Mouse (Mus musculus) monocyte, adult 5-6 weeks (primary cell): ENCODE data around the gene Prps1l3. TPM values are rescaled to one million over a fixed set of nuclear protein-coding genes. Genes with fewer than 3 reads are reported as not detected.
"Not testable (repeated sequence)": the region's sequence is repeated elsewhere in the genome, so short reads cannot be mapped to it uniquely, and the experiment has no call there.

Experiments used
- ATAC-seq: fragments of 153-309, 156-312 bp; replicated peaks from 2 replicates; pipeline ENCODE4 v1.8.0; 2017; ENCODE audit warnings: mild to moderate bottlenecking; ENCODE audit not compliant: low TSS enrichment, insufficient number of reproducible peaks, severe bottlenecking, poor library complexity, low FRiP score
- total RNA-seq: library from RNA; stranded (forward); fragments of 200-1000, 200-491, 200-594 nt; gene quantifications from 3 replicates; pipeline ENCODE4 v1.2.3, GENCODE M21; 2017

The Prps1l3 gene
- total RNA-seq: 41.5 to 58.1 TPM (median 45.9 TPM) in 3 replicates

- ATAC-seq: peak; percentile 88
These were observed at the start of gene Prps1l3, which contains the start of gene Mipol1 for GRCm38 (mm10) chr12:57230192-57230706. TSS of gene Prps1l3 (plus strand) at chr12:57230412. TSS of gene Mipol1 (plus strand) at chr12:57230427.

GRCm38 (mm10) chr12:57184401-57185147 is 45.6 kb upstream of the Prps1l3 start:
- no peak for ATAC-seq

- no peak for ATAC-seq
These were observed 44.7 kb upstream of the Prps1l3 start for GRCm38 (mm10) chr12:57185475-57185874.

- ATAC-seq: no peak
These were observed 44.1 kb upstream of the Prps1l3 start for GRCm38 (mm10) chr12:57186126-57186525.

GRCm38 (mm10) chr12:57187032-57187431 is 43.2 kb upstream of the Prps1l3 start:
- no peak for ATAC-seq

GRCm38 (mm10) chr12:57194609-57195008 is 35.6 kb upstream of the Prps1l3 start:
- no peak for ATAC-seq

GRCm38 (mm10) chr12:57196286-57196607 is 34.0 kb upstream of the Prps1l3 start:
- no peak for ATAC-seq

GRCm38 (mm10) chr12:57196608-57197362 is 33.4 kb upstream of the Prps1l3 start:
- no peak for ATAC-seq

GRCm38 (mm10) chr12:57197363-57198026 is 32.7 kb upstream of the Prps1l3 start, which contains the start of gene Slc25a21:
TSS of gene Slc25a21 (minus strand) at chr12:57197472.
- ATAC-seq: no peak

GRCm38 (mm10) chr12:57198269-57198668 is 31.9 kb upstream of the Prps1l3 start:
- no peak for ATAC-seq

- ATAC-seq: no peak
These were observed 30.8 kb upstream of the Prps1l3 start for GRCm38 (mm10) chr12:57199427-57199826.

GRCm38 (mm10) chr12:57201901-57202300 is 28.3 kb upstream of the Prps1l3 start:
- ATAC-seq: no peak

- no peak for ATAC-seq
These were observed 25.8 kb upstream of the Prps1l3 start for GRCm38 (mm10) chr12:57204276-57204851.

GRCm38 (mm10) chr12:57211353-57212311 is 18.6 kb upstream of the Prps1l3 start:
- peak; percentile 66 for ATAC-seq

GRCm38 (mm10) chr12:57212463-57212862 is 17.7 kb upstream of the Prps1l3 start:
- not testable (repeated sequence) for ATAC-seq

GRCm38 (mm10) chr12:57226411-57226810 is 3.8 kb upstream of the Prps1l3 start:
- no peak for ATAC-seq

GRCm38 (mm10) chr12:57227776-57228175 is 2.4 kb upstream of the Prps1l3 start:
- ATAC-seq: no peak

GRCm38 (mm10) chr12:57229703-57230102 is 509 bp upstream of the Prps1l3 start:
- ATAC-seq: no peak
